Mouse (Mus musculus) heart, embryonic 14.5 days (tissue): ENCODE data around the gene Sec24c. TPM values are rescaled to one million over a fixed set of nuclear protein-coding genes. Genes with fewer than 3 reads are reported as not detected.

Source experiments
- ATAC-seq: fragments of 200-750 bp; cut with Nextera tagmentation; 2 replicates; pipeline ENCODE4 v1.8.0; 2017; ENCODE audit warnings: low read depth, moderate TSS enrichment; ENCODE audit not compliant: insufficient number of reproducible peaks, insufficient read depth, low FRiP score
- H3K27ac ChIP-seq, 2 experiments: fragments of 200-500 bp in 1 of 2; fragments of 300-500 bp in 1 of 2; sonication (generic) in 1 of 2; replicated peaks in 1 of 2; 2 replicates each; pipeline ENCODE4 v1.5.1; 2012 to 2014; ENCODE audit warnings: low read depth in 2 of 2, low read length in 2 of 2, control low read depth in 1 of 2, mild to moderate bottlenecking in 1 of 2, mixed read lengths in 1 of 2; ENCODE audit not compliant: control insufficient read depth in 1 of 2, insufficient read depth in 1 of 2
- H3K27me3 ChIP-seq: fragments of 300-500 bp; sonication (generic); 2 replicates; pipeline ENCODE4 v1.6.1; 2014; ENCODE audit warnings: mild to moderate bottlenecking, low read length, control low read depth; ENCODE audit not compliant: control insufficient read depth, insufficient read depth
- H3K36me3 ChIP-seq: fragments of 300-500 bp; sonication (generic); 2 replicates; pipeline ENCODE4 v1.6.1; 2014; ENCODE audit warnings: mild to moderate bottlenecking, control low read depth, low read length, mixed read lengths; ENCODE audit not compliant: control insufficient read depth, insufficient read depth
- H3K4me1 ChIP-seq, 2 experiments: fragments of 200-500 bp in 1 of 2; fragments of 300-500 bp in 1 of 2; sonication (generic) in 1 of 2; 2 replicates each; pipeline ENCODE4 v1.6.1; 2012 to 2014; ENCODE audit warnings: low read length in 2 of 2, control low read depth in 1 of 2, mixed read lengths in 1 of 2; ENCODE audit not compliant: control insufficient read depth in 2 of 2, insufficient read depth in 2 of 2
- H3K4me2 ChIP-seq: fragments of 300-500 bp; sonication (generic); 2 replicates; pipeline ENCODE4 v1.6.1; 2014; ENCODE audit warnings: mild to moderate bottlenecking, low read length
- H3K4me3 ChIP-seq, 2 experiments: fragments of 200-500 bp in 1 of 2; fragments of 300-500 bp in 1 of 2; sonication (generic) in 1 of 2; 2 replicates each; pipeline ENCODE4 v1.5.1; 2012 to 2014; ENCODE audit warnings: low read length in 2 of 2, mild to moderate bottlenecking in 2 of 2, control low read depth in 1 of 2, low read depth in 1 of 2, moderate library complexity in 1 of 2; ENCODE audit not compliant: control insufficient read depth in 1 of 2, insufficient read depth in 1 of 2
- H3K9ac ChIP-seq: fragments of 300-500 bp; sonication (generic); 2 replicates; pipeline ENCODE4 v1.6.1; 2014; ENCODE audit warnings: mild to moderate bottlenecking, low read length
- H3K9me3 ChIP-seq: fragments of 300-500 bp; sonication (generic); 2 replicates; pipeline ENCODE4 v1.6.1; 2016; ENCODE audit warnings: low read length, control low read depth; ENCODE audit not compliant: control insufficient read depth
- WGBS: fragments of 180-500 bp; shearing (Covaris S2); extraction: QIAGEN DNeasy Blood & Tissue Kit; methylation state at CpG from one replicate; pipeline ENCODE4 v1.1.7; 2014; 5-methylcytosine and 5-hydroxymethylcytosine counted together
- polyA plus RNA-seq: library from polyadenylated mRNA; unstranded; fragments of >200 nt; fragmentation: Nextera tagmentation; extraction: Ambion mirVana; gene quantifications from 2 replicates; pipeline ENCODE4 v1.2.1, GENCODE M21; 2014

Sec24c gene
- polyA plus RNA-seq, 1 experiment from 2014 or later = 69.2 TPM

GRCm38 (mm10) chr14:20638702-20639101 is 35.4 kb upstream of the Sec24c start:
- Histone ChIP-seq H3K27ac (no peak overlapping the region), H3K9me3 (no peaks in the 10 kb centered on the region), H3K4me1 (peaks cover 0 to 11% of the 10 kb centered on the region in 2 experiments; a peak in 2 of 4 replicates), H3K4me2 (no peak overlapping the region), H3K9ac (no peak overlapping the region), H3K4me3 (no peak overlapping the region), H3K36me3 (no peaks in the 10 kb centered on the region), H3K27me3 (no peaks in the 10 kb centered on the region)
- WGBS = 90% methylated on average over 6 of the region's 6 CpGs
- ATAC-seq = no peak

DNA sequence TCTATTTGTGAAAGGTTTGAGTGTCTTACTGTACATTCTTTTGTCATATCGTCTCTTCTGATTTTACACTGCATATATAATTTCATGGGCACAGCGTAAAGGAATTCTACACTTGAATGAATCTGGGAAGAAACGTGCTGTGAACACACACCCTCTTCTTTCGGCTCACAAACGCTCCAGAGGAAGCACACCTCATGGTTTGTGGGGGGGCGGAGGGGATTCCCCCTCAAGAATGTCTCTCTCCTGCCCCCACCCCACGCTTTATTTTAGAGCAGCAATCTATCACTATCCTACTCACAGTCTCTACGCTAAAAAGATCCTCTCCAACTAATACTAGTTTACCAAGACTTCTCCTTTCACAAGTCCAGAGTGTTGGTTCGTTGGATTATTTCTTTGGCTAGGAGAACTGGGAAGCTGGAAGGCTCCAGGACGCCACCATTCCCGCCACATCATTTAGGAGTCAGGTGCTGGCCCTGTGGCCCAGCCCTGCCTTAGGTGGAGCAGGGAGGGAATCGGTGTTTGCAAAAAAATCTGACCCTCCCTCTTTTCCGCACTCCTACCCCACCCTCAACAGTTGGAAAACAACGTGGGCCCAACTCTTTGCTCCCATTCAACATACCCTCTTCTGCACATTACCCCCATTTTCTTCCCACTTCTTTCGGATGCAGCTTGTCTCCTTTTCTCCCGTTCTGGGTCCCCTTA is 34.0 kb upstream of the Sec24c start:
- WGBS = 4% methylated on average over 16 of the region's 16 CpGs
- peak overlapping the region; percentile 97 for H3K9ac ChIP-seq

GRCm38 (mm10) chr14:20640644-20641437 is 33.3 kb upstream of the Sec24c start, which contains the start of gene Usp54:
Gene Usp54, minus strand, starts transcription at chr14:20641063.
- Histone ChIP-seq H3K27ac (peak within 1 kb of the TSS; percentile 90 to 95), H3K9ac (peak within 1 kb of the TSS; percentile 97), H3K36me3 (no peaks in the 10 kb centered on the region), H3K4me3 (peak within 1 kb of the TSS; percentile 74 to 80), H3K4me2 (peak within 1 kb of the TSS; percentile 73), H3K9me3 (no peaks in the 10 kb centered on the region), H3K4me1 (peaks cover 0 to 11% of the 10 kb centered on the region in 2 experiments; a peak in 2 of 4 replicates), H3K27me3 (no peaks in the 10 kb centered on the region)
- peak; percentile 91 for ATAC-seq
- WGBS = under 1% methylated on average over 73 of the region's 73 CpGs

More for the DNA sequence above, 34.0 kb upstream of the Sec24c start:
- H3K4me2 ChIP-seq = peak overlapping the region; percentile 73
- ATAC-seq = no peak
- no peaks in the 10 kb centered on the region for H3K9me3 ChIP-seq
- peak overlapping the region; percentile 1 to 95; a peak in 3 of 4 replicates for H3K27ac ChIP-seq
- no peaks in the 10 kb centered on the region for H3K27me3 ChIP-seq
- H3K4me1 ChIP-seq = peaks cover 0 to 11% of the 10 kb centered on the region in 2 experiments; a peak in 2 of 4 replicates
- no peaks in the 10 kb centered on the region for H3K36me3 ChIP-seq
- peak overlapping the region; percentile 74 to 80 for H3K4me3 ChIP-seq

DNA sequence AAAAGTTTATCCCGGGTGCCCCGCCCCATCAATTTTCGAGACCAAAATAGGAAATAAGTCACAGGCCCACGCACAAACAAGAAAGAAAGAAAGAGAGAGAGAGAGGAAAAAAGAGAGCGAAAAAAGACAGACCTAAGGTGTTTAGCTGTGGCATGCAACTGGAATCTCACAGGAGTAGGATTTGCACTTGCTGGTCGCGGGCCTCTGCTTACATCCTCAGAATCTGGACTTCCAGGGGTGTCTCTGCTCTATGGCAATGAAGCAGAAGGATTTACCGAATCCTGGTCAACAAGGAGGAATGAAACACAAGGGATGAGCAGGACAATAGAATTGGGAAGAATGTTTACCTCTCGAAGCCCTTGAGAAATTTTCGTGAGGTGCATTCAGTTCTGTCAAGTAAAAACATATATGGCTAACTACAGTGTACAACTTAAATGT is 32.7 kb upstream of the Sec24c start:
- Histone ChIP-seq H3K36me3 (no peaks in the 10 kb centered on the region), H3K9me3 (no peaks in the 10 kb centered on the region), H3K4me2 (peak overlapping the region; percentile 73), H3K4me3 (peak overlapping the region; percentile 74 to 80), H3K4me1 (peaks cover 2 to 11% of the 10 kb centered on the region in 2 experiments; a peak in 2 of 4 replicates), H3K9ac (peak overlapping the region; percentile 97), H3K27me3 (no peaks in the 10 kb centered on the region), H3K27ac (peak overlapping the region; percentile 90 to 95)
- ATAC-seq = no peak
- WGBS = 16% methylated on average over 10 of the region's 10 CpGs

DNA sequence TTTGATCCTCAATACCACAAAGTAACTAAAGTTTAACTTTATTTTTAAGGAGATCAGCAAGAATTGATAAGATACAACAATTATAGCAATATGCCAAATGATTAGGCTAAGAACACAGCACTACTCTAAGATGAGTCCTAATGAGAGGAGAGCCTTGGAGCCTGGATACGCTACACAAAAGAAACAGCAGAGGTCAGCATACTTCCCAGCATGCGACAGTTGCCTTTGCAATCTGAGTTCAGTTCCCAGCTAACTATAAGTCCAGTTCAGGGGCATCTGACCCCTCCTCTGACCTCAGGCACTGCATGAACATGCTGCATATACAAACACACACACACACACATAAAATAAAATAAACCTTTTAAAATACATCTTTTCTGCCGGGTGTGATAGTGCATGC is 28.6 kb upstream of the Sec24c start:
- Histone ChIP-seq H3K9ac (no peak overlapping the region), H3K4me2 (no peak overlapping the region), H3K4me1 (0 out of 4 replicates have a peak, but pooled peaks cover 2 to 6% of the 10 kb centered on the region in 2 experiments), H3K4me3 (no peak overlapping the region), H3K9me3 (no peaks in the 10 kb centered on the region), H3K27me3 (no peaks in the 10 kb centered on the region), H3K27ac (no peak overlapping the region), H3K36me3 (no peaks in the 10 kb centered on the region)
- ATAC-seq = no peak
- 35% methylated on average over 3 of the region's 3 CpGs for WGBS

DNA sequence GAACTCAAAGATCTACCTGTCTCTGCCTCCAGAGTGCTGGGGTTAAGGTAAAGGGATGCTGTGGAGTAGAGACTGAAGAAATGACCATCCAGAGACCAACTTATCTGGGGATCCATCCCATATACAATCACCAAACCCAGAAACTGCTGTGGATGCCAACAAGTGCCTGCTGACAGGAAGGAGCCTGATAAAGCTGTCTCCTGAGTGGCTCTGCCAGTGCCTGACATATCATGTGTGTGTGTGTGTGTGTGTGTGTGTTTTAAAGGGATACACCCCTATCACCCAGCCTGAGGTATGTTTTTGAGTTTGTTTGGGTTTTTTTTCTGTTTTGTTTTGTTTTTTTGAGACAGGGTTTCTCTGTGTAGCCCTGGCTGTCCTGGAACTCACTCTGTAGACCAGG is 27.7 kb upstream of the Sec24c start:
- Histone ChIP-seq H3K9ac (no peak overlapping the region), H3K27ac (no peak overlapping the region), H3K4me1 (0 out of 4 replicates have a peak, but pooled peaks cover 2 to 6% of the 10 kb centered on the region in 2 experiments), H3K4me3 (no peak overlapping the region), H3K36me3 (no peaks in the 10 kb centered on the region), H3K27me3 (no peaks in the 10 kb centered on the region), H3K4me2 (no peak overlapping the region), H3K9me3 (no peaks in the 10 kb centered on the region)
- ATAC-seq = no peak

- Histone ChIP-seq H3K4me3 (no peak overlapping the region), H3K27ac (no peak overlapping the region), H3K4me1 (peaks cover 11 to 13% of the 10 kb centered on the region in 2 experiments), H3K27me3 (no peaks in the 10 kb centered on the region), H3K36me3 (no peaks in the 10 kb centered on the region), H3K9ac (no peak overlapping the region), H3K4me2 (no peak overlapping the region), H3K9me3 (no peaks in the 10 kb centered on the region)
- ATAC-seq = no peak
- WGBS = 78% methylated on average over 2 of the region's 2 CpGs
Observed at GRCm38 (mm10) chr14:20651000-20651399, 23.1 kb upstream of the Sec24c start.
